Mouse (Mus musculus): ENCODE results near the gene Metrn. TPM values are rescaled to one million over a fixed set of nuclear protein-coding genes. Genes with fewer than 3 reads are reported as not detected.
A peak's percentile ranks its signal among the peaks of the same experiment; 100 is the strongest.

Gene Metrn
- polyA plus RNA-seq, 1 experiment from 2014 or later, result 10.3 TPM

DNA sequence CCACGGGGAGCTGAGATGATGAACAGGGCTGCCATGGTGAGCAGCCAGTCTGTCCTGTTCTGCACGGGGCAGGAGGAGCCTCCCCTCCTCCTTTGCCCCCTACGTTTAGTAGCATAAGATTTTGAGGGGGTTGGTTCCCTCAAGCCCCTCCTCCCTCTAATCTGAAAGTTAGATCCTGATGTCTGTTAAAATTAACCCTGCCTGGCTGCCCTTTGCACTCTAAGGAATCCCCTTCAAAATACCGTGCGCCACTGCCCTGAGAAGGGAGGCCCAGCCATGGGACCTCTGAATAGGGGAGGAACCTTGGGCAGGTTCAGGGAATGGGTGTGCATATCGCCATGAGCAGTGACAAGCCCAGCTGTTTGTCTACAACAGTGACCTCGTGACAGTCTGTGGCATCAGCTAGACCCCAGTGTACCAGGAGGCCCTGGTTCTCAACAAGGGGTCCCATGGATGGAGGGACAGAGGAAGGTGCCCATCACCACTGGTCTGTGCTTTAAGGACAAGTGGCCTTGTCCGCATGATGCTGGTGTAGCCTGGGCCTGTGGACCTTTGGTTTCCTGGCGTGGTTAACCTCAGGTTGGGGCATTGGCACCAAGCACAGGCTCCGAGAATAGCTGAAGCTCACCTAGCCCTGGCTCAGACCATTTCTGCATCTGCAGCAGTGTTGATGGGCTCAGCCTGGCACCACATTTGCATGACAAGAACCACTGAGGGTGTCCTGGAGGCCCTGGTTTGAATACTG is 21.4 kb downstream of the Metrn start:
- no peaks in the 10 kb centered on the region for H3K27me3 ChIP-seq (replicated peaks; ENCODE audit: control insufficient read depth, insufficient read depth, low read length)
- no peak overlapping the region for H3K27ac ChIP-seq (replicated peaks; ENCODE audit: low read depth, low read length)
- H3K36me3 ChIP-seq (ENCODE audit: control insufficient read depth, insufficient read depth, low read length), result peaks cover 15% of the 10 kb centered on the region
- H3K4me1 ChIP-seq (ENCODE audit: control insufficient read depth, insufficient read depth, low read length), result 0 out of 2 replicates have a peak, but pooled peaks cover 3% of the 10 kb centered on the region
- no peak overlapping the region for H3K4me3 ChIP-seq (ENCODE audit: low read depth, low read length)
- no peak overlapping the region for H3K4me2 ChIP-seq (ENCODE audit: low read depth, low read length)
- ATAC-seq (ENCODE audit: low read depth) (no peak), DNase-seq (ENCODE audit: low spot score) (no peak)
- 76% methylated on average over 10 of the region's 10 CpGs for WGBS
- no peak overlapping the region for H3K9ac ChIP-seq (ENCODE audit: low read depth, low read length)
- no peaks in the 10 kb centered on the region for H3K9me3 ChIP-seq (ENCODE audit: control insufficient read depth, low read length)

DNA sequence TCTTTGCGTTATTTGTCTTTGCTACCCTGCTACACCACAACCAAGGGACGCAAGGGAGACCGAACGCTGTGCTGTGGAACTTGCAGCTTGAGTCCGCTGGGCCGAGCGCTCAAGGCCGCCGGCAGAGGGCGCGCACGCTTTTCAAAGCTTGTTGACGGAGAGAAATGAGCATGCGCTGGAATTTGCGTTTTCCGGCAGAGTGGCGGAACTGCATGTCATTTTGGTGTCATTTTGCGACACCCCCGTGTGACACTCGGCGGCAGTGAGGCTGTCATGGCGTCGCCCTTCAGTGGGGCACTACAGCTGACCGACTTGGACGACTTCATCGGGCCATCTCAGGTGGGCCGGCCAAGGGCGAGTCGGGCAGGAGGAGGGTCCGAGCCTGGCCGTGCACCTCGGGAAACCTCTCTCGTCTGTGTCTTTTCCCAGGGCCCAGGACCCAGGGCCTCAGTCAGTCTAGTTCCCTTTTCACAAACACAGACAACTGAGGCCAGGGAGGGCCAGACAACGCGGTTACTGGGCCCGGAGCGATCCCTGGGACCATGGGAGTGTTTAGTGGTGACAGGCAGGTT is 23.3 kb downstream of the Metrn start, which contains the start of gene Narfl:
Gene Narfl, plus strand, starts transcription at position 228 of the 572 bp plus-strand sequence.
- ATAC-seq (ENCODE audit: low read depth) (peak; percentile 89), DNase-seq (ENCODE audit: low spot score) (peak; percentile 98)
- WGBS, result under 1% methylated on average over 36 of the region's 37 CpGs
- peak within 1 kb of the TSS; percentile 73 for H3K4me3 ChIP-seq (ENCODE audit: low read depth, low read length)
- no peak within 1 kb of the TSS for H3K27ac ChIP-seq (replicated peaks; ENCODE audit: low read depth, low read length)
- no peaks in the 10 kb centered on the region for H3K9me3 ChIP-seq (ENCODE audit: control insufficient read depth, low read length)
- peak within 1 kb of the TSS; percentile 87 for H3K9ac ChIP-seq (ENCODE audit: low read depth, low read length)
- peak within 1 kb of the TSS; percentile 89 for H3K4me2 ChIP-seq (ENCODE audit: low read depth, low read length)
- H3K36me3 ChIP-seq (ENCODE audit: control insufficient read depth, insufficient read depth, low read length), result 0 out of 2 replicates have a peak, but pooled peaks cover 5% of the 10 kb centered on the region
- no peaks in the 10 kb centered on the region for H3K27me3 ChIP-seq (replicated peaks; ENCODE audit: control insufficient read depth, insufficient read depth, low read length)
- 0 out of 2 replicates have a peak, but pooled peaks cover 3% of the 10 kb centered on the region for H3K4me1 ChIP-seq (ENCODE audit: control insufficient read depth, insufficient read depth, low read length)

DNA sequence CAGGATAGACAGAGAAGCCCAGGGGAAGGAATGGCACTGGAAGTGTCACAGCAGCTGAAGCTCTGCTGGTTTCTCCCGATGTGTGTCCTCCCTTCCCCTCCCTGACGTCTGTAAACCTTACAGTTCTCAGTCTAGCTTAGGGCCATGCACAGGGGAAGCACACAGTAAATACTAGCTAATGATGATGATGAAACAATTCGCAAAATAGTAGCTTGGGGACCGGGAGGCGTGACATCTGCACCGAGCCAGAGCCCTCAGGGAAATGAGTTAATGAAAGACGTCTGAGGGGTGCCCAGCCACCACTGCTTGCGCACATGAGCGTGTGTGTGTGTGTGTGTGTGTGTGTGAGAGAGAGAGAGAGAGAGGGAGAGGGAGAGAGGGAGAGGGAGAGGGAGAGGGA is 27.6 kb downstream of the Metrn start:
- Histone ChIP-seq H3K9me3 (ENCODE audit: control insufficient read depth, low read length) (no peaks in the 10 kb centered on the region), H3K9ac (ENCODE audit: low read depth, low read length) (no peak overlapping the region), H3K36me3 (ENCODE audit: control insufficient read depth, insufficient read depth, low read length) (no peaks in the 10 kb centered on the region), H3K4me2 (ENCODE audit: low read depth, low read length) (no peak overlapping the region), H3K4me1 (ENCODE audit: control insufficient read depth, insufficient read depth, low read length) (0 out of 2 replicates have a peak, but pooled peaks cover 3% of the 10 kb centered on the region), H3K27ac (replicated peaks; ENCODE audit: low read depth, low read length) (no peak overlapping the region), H3K27me3 (replicated peaks; ENCODE audit: control insufficient read depth, insufficient read depth, low read length) (no peaks in the 10 kb centered on the region), H3K4me3 (ENCODE audit: low read depth, low read length) (no peak overlapping the region)
- ATAC-seq (ENCODE audit: low read depth) (0 out of 2 replicates have a peak, but pooled peaks have one; percentile 10), DNase-seq (ENCODE audit: low spot score) (peak; percentile 39)
- 38% methylated on average over 9 of the region's 9 CpGs for WGBS

DNA sequence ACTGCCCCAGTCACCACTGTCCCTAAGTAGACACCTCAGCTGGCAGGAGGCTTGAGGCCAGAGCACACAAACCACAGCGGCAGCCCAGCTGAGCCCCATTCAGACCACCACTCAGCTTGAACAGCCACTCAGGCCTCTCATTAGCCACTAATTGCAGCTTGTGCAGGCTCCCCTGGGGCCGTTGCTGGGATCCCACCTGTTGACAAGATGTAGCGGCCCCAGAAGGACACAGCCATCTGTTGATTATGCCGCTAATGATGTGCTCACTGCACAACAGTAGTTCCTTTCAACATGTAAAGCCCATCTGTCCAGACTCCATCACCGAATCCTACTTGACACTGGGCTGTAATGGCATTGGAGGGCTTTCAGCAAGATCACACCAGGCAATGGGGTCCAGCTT is 31.1 kb downstream of the Metrn start:
- whole genome bisulfite sequencing, result 35% methylated on average over 4 of the region's 5 CpGs
- Histone ChIP-seq H3K9ac (ENCODE audit: low read depth, low read length) (no peak overlapping the region), H3K4me2 (ENCODE audit: low read depth, low read length) (no peak overlapping the region), H3K27ac (replicated peaks; ENCODE audit: low read depth, low read length) (no peak overlapping the region), H3K27me3 (replicated peaks; ENCODE audit: control insufficient read depth, insufficient read depth, low read length) (no peaks in the 10 kb centered on the region), H3K9me3 (ENCODE audit: control insufficient read depth, low read length) (no peaks in the 10 kb centered on the region), H3K4me3 (ENCODE audit: low read depth, low read length) (no peak overlapping the region), H3K4me1 (ENCODE audit: control insufficient read depth, insufficient read depth, low read length) (no peaks in the 10 kb centered on the region), H3K36me3 (ENCODE audit: control insufficient read depth, insufficient read depth, low read length) (no peaks in the 10 kb centered on the region)
- DNase-seq (ENCODE audit: low spot score) (peak; percentile 86), ATAC-seq (ENCODE audit: low read depth) (peak; percentile 72)

DNA sequence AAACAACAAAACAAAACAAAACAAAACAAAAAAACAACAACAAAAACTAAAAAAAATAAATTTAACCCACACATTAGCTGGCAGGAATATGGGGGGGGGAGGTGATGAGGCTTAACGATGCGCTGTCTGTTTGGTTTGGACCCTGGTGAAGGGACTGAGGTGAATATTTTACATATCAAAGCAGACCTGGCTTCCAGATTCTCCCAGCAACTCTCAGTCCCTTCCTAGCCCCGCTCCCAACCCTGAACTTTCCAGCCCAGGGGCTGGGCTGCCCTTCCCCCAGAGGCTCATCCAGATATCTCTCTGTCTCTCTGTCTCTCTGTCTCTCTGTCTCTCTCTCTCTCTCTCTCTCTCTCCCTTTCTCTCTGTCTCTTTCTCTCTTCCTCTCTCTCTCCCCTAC is 34.3 kb downstream of the Metrn start:
- H3K4me1 ChIP-seq (ENCODE audit: control insufficient read depth, insufficient read depth, low read length), result no peaks in the 10 kb centered on the region
- H3K9ac ChIP-seq (ENCODE audit: low read depth, low read length), result no peak overlapping the region
- WGBS, result 38% methylated on average over 3 of the region's 3 CpGs
- no peaks in the 10 kb centered on the region for H3K9me3 ChIP-seq (ENCODE audit: control insufficient read depth, low read length)
- DNase-seq (ENCODE audit: low spot score) (no peak), ATAC-seq (ENCODE audit: low read depth) (no peak)
- no peaks in the 10 kb centered on the region for H3K27me3 ChIP-seq (replicated peaks; ENCODE audit: control insufficient read depth, insufficient read depth, low read length)
- H3K4me2 ChIP-seq (ENCODE audit: low read depth, low read length), result no peak overlapping the region
- no peak overlapping the region for H3K27ac ChIP-seq (replicated peaks; ENCODE audit: low read depth, low read length)
- H3K4me3 ChIP-seq (ENCODE audit: low read depth, low read length), result no peak overlapping the region
- H3K36me3 ChIP-seq (ENCODE audit: control insufficient read depth, insufficient read depth, low read length), result no peaks in the 10 kb centered on the region

DNA sequence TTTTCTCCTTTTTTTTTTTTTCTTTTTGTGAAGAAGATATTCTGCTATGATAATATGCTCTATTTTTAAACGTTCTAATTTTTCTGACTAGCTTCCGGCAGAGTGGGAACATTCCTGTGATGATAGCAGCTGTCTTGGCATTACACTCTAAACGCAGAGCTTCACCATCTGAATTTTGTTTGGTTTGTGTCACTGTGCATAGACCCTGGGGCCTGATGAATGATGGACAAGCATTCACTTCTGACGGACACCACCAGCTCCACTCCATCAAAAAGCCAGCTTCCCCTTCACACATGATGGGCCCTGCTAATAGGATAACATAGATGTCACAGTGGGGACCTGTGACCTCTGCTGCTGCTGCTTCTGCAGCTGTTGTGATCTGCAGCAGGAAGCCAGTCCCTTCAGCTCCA is 35.4 kb downstream of the Metrn start:
- H3K27me3 ChIP-seq (replicated peaks; ENCODE audit: control insufficient read depth, insufficient read depth, low read length), result no peaks in the 10 kb centered on the region
- 29% methylated on average over 4 of the region's 4 CpGs for WGBS
- no peak overlapping the region for H3K27ac ChIP-seq (replicated peaks; ENCODE audit: low read depth, low read length)
- H3K9me3 ChIP-seq (ENCODE audit: control insufficient read depth, low read length), result no peaks in the 10 kb centered on the region
- no peaks in the 10 kb centered on the region for H3K36me3 ChIP-seq (ENCODE audit: control insufficient read depth, insufficient read depth, low read length)
- H3K4me3 ChIP-seq (ENCODE audit: low read depth, low read length), result no peak overlapping the region
- no peaks in the 10 kb centered on the region for H3K4me1 ChIP-seq (ENCODE audit: control insufficient read depth, insufficient read depth, low read length)
- no peak overlapping the region for H3K4me2 ChIP-seq (ENCODE audit: low read depth, low read length)
- DNase-seq (ENCODE audit: low spot score), result peak; percentile 42
- no peak overlapping the region for H3K9ac ChIP-seq (ENCODE audit: low read depth, low read length)
- ATAC-seq (ENCODE audit: low read depth), result no peak; the same call in 1 of the 2 replicates

DNA sequence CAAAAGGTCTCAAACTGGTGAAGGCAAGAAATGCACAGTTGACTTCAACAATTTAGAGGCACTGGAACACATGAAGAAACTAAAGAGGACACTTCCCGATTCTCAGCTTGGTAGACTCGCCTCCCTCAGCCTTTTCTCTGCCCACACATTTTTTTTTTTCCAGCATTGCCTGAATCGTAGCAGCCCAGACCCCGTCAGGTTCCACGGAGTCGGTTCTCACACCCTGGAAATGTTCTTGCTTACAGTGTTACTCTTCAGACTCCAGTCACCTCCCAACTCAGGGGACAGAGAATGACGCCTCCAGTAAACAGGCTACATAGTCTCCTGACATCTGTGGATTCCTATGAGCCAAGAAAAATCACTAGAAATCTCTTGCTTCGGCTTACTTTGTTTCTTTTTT is 36.8 kb downstream of the Metrn start:
- Histone ChIP-seq H3K27ac (replicated peaks; ENCODE audit: low read depth, low read length) (no peak overlapping the region), H3K4me2 (ENCODE audit: low read depth, low read length) (no peak overlapping the region), H3K36me3 (ENCODE audit: control insufficient read depth, insufficient read depth, low read length) (no peaks in the 10 kb centered on the region), H3K27me3 (replicated peaks; ENCODE audit: control insufficient read depth, insufficient read depth, low read length) (no peaks in the 10 kb centered on the region), H3K9ac (ENCODE audit: low read depth, low read length) (no peak overlapping the region), H3K9me3 (ENCODE audit: control insufficient read depth, low read length) (no peaks in the 10 kb centered on the region), H3K4me1 (ENCODE audit: control insufficient read depth, insufficient read depth, low read length) (no peaks in the 10 kb centered on the region), H3K4me3 (ENCODE audit: low read depth, low read length) (no peak overlapping the region)
- WGBS, result 78% methylated on average over 8 of the region's 8 CpGs
- DNase-seq (ENCODE audit: low spot score) (no peak), ATAC-seq (ENCODE audit: low read depth) (no peak)

DNA sequence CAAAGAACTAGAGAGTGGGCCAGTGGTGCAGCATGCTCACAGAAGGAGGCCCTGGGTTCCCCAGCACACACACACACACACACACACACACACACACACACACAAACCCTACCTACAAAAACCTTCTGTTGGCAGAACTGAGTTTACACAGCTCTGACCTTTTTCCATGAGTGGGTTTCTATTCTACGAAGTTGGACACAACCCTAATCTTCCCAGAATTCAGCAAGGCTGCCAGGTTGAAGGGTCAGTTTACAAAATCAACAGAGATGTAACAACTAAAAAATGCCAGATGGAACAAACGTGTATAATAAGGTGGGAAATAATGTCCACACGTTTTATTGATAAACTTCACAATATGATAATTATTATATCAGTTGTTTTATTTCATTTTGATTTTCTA is 39.2 kb downstream of the Metrn start:
- H3K9me3 ChIP-seq (ENCODE audit: control insufficient read depth, low read length), result no peaks in the 10 kb centered on the region
- DNase-seq (ENCODE audit: low spot score) (no peak), ATAC-seq (ENCODE audit: low read depth) (no peak)
- no peak overlapping the region for H3K27ac ChIP-seq (replicated peaks; ENCODE audit: low read depth, low read length)
- H3K36me3 ChIP-seq (ENCODE audit: control insufficient read depth, insufficient read depth, low read length), result no peaks in the 10 kb centered on the region
- H3K4me2 ChIP-seq (ENCODE audit: low read depth, low read length), result no peak overlapping the region
- H3K4me1 ChIP-seq (ENCODE audit: control insufficient read depth, insufficient read depth, low read length), result no peaks in the 10 kb centered on the region
- no peaks in the 10 kb centered on the region for H3K27me3 ChIP-seq (replicated peaks; ENCODE audit: control insufficient read depth, insufficient read depth, low read length)
- WGBS, result 57% methylated on average over 3 of the region's 3 CpGs
- H3K9ac ChIP-seq (ENCODE audit: low read depth, low read length), result no peak overlapping the region
- no peak overlapping the region for H3K4me3 ChIP-seq (ENCODE audit: low read depth, low read length)

Measured in embryonic facial prominence, embryonic 14.5 days (tissue).